Mouse (Mus musculus): ENCODE measurements at regions not wholly inside any gene's neighbourhood (a gene's known extent, or its start where the extent isn't known, plus 50 kb on each side); places are given as distances from the start of the nearest gene placed in this dataset.

- TF ChIP-seq POLR2A (IDR thresholded peaks at IDR 0.05; ENCODE audit: insufficient read depth, low read depth, low read length) (no peak), CTCF (IDR thresholded peaks at IDR 0.05; ENCODE audit: insufficient read depth, low read depth, low read length) (no peak)
These were observed 78.3 kb upstream of the Tmem189 start for GRCm38 (mm10) chr2:167767962-167768361.
